Mouse (Mus musculus): ENCODE data around the gene Gm10642.

Gm10642 gene

DNA sequence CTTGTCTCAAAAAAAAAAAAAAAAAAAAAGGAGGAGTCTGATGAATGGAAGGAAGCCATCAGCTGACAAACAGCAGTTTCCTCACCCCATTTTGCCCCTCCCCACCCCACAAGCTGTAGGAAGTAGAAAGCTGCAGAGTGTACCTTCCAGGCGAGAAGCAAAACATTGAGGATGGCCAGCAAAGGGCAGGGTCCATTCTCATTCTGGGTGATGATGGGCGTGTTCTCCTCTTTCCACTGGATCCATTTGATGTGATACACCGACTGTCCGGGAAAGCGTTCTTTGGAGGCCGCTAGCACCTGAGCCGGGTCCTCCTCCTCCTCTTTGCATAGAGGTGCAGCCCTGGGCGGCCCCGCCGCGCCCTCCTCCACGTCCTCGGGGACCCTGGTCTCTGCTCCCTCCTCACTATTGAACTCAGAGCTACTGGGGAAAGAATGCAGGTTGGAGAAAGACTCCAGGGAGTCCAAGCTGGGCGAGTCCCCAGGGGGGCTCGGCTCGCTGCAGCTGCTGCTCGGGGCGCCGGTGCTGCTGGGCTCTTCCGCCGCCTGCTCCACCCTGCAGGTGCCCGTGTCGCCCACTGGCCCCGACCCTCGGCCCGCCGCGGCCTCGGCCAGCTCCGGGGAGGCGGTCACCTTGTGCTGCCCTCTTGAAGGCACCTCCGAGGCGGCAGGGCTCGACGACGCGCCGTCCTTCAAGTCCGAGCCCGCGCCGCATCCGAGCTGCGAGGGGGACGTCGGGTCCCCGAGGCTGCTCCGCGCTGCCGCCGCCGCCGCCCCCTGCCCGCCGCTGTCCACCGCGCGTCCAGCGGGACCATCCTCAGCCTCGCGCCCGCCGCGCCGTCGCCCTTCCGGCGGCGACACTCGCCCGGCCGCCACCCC, at the start of gene Gm10642:
Gm10642 (plus strand) TSS at position 122 of the 878 bp plus-strand sequence.
- no peak for DNase-seq (ENCODE audit: low read depth, low spot score)

DNA sequence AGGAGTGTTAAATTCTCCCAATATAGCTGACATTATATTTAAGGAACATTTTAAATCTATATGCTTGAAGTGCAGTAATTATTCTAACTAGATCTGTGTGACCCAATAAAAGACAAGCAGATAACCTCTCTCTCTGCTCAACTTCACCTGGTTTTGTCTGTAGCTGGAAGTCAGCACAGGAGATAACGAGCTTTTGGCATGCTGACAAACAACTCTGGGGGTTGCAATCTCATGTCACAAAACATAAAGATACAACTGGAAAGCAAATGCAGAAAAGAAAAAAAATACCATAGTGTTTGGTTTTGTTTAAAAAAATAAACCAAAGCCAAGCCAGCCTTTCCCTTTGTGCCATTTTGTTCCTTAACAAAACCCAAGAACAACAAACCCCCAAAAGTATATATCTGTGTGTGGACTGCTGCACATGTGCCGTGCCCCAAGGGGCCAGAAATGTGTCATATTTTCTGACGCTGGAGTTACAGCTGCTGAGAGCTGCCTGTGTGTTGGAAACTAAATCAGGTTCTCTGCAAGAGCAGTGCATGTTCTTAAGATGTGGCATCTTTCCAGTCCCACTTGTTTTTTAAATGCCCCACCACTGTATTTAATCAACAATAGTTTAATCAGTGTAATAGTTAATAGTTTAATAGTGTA, 44.9 kb upstream of the Gm10642 start:
- DNase-seq (ENCODE audit: low read depth, low spot score), result no peak

DNA sequence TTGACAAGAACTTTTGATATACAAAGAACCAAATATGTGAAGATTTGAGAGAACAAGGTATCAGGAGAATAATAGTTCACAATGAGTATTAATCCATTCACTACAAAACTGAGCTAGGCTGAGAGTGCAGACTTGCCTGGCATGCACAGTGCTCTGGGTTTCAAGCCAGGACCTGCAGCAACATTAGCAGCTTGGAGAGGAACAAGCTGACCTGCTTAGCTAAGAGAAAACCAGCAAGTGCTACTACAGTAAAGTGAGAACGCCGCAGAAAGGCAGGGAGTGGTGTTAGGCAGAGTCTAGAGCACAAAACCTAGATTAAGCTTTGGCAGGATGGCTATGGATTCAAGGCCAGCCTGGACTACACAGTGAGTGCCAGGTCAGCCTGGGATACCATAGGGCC, 26.3 kb upstream of the Gm10642 start:
- DNase-seq (ENCODE audit: low read depth, low spot score), result no peak

GRCm38 (mm10) chr9:70631665-70632064, 24.4 kb upstream of the Gm10642 start:
- DNase-seq (ENCODE audit: low read depth, low spot score), result no peak

- no peak for DNase-seq (ENCODE audit: low read depth, low spot score)
Observed at GRCm38 (mm10) chr9:70636748-70637147, 19.3 kb upstream of the Gm10642 start.

GRCm38 (mm10) chr9:70650260-70650659, 5.8 kb upstream of the Gm10642 start:
- no peak for DNase-seq (ENCODE audit: low read depth, low spot score)

DNA sequence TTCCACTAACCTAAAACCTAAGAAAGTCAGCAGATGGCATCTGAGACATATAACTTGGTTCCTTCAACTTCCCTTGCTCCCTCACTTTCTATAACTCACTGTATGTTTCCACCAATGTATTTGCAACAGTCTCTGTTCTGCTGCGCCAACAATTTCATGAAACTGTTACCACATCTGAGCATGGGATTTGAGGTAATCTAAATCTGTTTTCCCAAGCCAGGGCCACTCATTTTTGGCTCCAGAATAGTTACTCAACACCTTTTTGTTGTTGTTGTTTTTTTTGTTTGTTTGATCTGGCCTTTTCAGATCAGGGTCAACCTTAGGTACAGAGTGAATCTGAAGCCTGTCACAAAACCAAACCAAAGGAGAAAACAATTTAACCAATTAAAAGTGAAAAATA, 5.1 kb upstream of the Gm10642 start:
- DNase-seq (ENCODE audit: low read depth, low spot score), result no peak

GRCm38 (mm10) chr9:70652221-70652620, 3.8 kb upstream of the Gm10642 start:
- DNase-seq (ENCODE audit: low read depth, low spot score), result no peak

- DNase-seq (ENCODE audit: low read depth, low spot score), result no peak
Observed at GRCm38 (mm10) chr9:70653875-70654274, 2.2 kb upstream of the Gm10642 start.

DNA sequence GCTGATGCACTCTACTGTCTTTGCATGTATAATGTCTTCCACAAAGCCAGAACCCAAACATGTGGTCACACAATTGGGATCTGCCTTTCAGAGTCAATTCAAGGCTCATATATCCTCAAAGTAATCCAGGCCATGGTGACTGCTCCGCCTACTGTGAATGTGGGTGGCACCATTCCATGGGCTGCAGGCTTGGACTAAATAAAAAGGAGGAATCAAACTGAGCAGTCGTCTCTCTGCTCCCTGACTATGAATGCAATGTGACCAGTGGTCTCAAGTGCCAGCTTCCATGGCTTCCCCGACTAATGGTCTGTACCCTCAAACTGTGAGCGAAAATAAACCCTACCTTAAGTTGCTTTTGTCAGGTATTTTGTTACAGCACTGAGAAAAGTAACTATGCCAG, 1.6 kb upstream of the Gm10642 start:
- no peak for DNase-seq (ENCODE audit: low read depth, low spot score)

- DNase-seq (ENCODE audit: low read depth, low spot score), result no peak
Observed at GRCm38 (mm10) chr9:70655764-70656129, 304 bp upstream of the Gm10642 start.

GRCm38 (mm10) chr9:70657013-70657967, 1.2 kb downstream of the Gm10642 start, which contains the start of gene Mindy2:
Gene Mindy2, minus strand, starts transcription at chr9:70657174.
- peak; percentile 95 for DNase-seq (ENCODE audit: low read depth, low spot score)

DNA sequence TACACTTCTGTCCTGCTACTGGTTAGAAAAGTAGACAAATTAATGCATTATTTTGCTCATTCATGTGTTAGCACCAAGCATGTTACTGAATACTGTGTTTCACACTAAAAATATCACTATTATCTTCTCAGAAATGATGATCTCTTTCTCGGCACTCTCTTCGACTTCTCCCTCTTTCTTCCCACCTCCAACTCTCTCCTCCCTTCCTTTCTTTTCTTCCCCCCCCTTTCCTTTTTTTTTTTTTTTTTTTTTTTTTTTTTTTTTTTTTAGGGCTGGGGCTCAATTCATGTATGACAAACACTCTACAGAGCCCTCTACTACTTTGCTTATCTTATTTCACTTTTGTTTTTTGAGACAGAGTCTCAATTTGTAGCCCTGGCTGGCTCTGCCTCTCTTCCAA, 2.2 kb downstream of the Gm10642 start:
- DNase-seq (ENCODE audit: low read depth, low spot score), result no peak

DNA sequence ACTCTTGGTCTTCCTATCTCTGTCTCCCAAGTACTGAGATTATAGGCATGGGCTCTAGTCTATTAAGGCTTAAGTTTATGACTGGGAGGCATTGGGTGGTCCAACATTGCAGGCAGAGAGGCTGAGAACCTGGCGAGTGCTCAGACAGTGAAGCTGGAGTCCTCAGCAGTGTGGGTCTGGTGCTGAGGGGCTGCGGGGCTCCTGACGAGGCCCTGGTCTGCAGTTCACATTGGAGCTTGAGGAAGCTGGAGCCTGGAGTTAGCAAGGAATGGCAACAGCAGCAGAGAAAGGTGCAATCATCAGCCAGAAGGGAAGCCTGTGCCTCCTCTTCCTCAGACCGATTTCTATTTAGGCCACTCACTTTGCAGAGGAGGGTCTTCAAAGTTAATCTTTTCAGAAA, 8.8 kb downstream of the Gm10642 start:
- DNase-seq (ENCODE audit: low read depth, low spot score), result no peak

- no peak for DNase-seq (ENCODE audit: low read depth, low spot score)
Observed at GRCm38 (mm10) chr9:70665372-70666145, 9.5 kb downstream of the Gm10642 start.

- no peak for DNase-seq (ENCODE audit: low read depth, low spot score)
Observed at GRCm38 (mm10) chr9:70666811-70667210, 10.8 kb downstream of the Gm10642 start.

DNA sequence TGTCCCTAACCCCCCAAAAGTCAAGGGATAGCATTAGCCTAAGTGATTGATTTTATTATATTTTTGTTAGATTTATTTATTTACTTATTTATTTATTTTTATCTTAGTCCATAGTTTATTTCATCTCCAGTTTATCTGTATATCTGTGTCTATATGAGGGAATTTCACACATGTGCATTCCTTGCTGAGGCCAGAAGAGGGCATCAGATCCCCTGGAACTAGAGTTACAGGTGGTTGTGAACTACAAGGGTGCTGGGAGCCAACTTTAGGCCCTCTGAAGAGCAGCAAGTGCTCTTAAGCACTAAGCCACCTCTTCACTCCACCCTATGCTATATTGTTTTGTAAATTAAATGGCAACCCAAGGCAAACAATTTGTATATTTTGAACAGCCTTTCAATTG, 12.0 kb downstream of the Gm10642 start:
- no peak for DNase-seq (ENCODE audit: low read depth, low spot score)

GRCm38 (mm10) chr9:70669197-70669596, 13.1 kb downstream of the Gm10642 start:
- DNase-seq (ENCODE audit: low read depth, low spot score), result no peak

DNA sequence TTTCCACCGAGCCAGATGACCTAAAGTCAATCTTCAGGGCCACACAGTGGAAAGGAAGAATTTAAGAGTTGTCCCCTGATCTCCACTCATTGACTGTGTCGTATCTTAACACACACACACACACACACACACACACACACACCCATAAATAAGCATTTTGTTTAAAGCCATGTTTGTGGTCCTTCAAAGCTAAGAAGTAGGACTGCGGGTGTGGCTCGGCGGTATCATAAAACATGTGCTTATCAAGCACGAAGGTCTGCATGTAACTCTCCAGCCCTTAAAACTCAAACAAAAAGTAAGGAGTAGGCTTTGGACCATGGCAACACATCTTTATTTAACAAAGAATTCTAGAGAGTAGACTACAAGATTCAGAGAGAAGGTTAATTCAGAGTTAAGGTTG, 14.3 kb downstream of the Gm10642 start:
- no peak for DNase-seq (ENCODE audit: low read depth, low spot score)

- no peak for DNase-seq (ENCODE audit: low read depth, low spot score)
Observed at GRCm38 (mm10) chr9:70671278-70671677, 15.2 kb downstream of the Gm10642 start.

All from forelimb bud, embryonic 11.5 days (tissue).